26 mouse cellular contexts compared by ENCODE assay signal in the genomic region with DNA sequence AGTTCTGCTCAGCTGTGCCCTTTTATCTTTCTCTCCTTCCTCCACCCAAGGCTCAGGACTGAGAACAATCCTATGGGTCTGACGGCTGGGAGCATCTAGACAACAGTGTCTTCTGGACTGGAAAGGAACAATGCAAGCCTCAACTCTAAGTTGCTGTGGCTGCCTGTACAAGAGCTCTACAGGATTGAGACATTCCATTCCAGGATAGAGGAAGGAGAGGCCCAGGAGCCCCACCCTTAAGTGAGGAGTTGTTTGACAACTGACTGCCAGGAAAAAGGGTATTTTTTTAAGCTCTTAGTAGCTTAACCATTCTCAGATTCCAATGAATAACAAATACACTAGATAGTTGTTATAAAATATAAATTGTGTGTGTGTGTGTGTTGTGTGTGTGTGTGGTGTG. TPM values are rescaled to one million over a fixed set of nuclear protein-coding genes. Genes with fewer than 3 reads are reported as not detected.
DNase-seq lines count a peak whose midpoint lies in the region; ATAC-seq and TF ChIP-seq lines count a peak whose summit lies in the region.
"Had no signal": no experiment of that assay in that cellular context is flagged by ENCODE, and none has a peak within 500 bp of the region (broad histone marks: within the 10 kb centered on the region; RNA-seq: fewer than 3 reads in every experiment).

No protein-coding gene starts in this region.

- H3K9ac ChIP-seq in ES-E14 (ENCODE audit: insufficient read depth, low read depth, low read length, poor library complexity, severe bottlenecking) = no peak overlapping the region
- H3K9ac ChIP-seq in intestine, embryonic 15.5 days = no peak overlapping the region
- H3K9ac ChIP-seq: forebrain, embryonic 13.5 days; hindbrain, embryonic 14.5 days; limb, embryonic 15.5 days; liver, embryonic 13.5 days; lung, embryonic 14.5 days; neural tube, embryonic 12.5 days had no signal

- no peak for TF ChIP-seq POLR2A in lung, adult 2 months (IDR thresholded peaks at IDR 0.05; ENCODE audit: borderline replicate concordance, extremely low read depth, low read depth, low read length)

- no peaks in the 10 kb centered on the region for H3K9me3 ChIP-seq in ES-E14 (ENCODE audit: control insufficient read depth, insufficient read depth, low read depth, low read length)
- no peaks in the 10 kb centered on the region for H3K9me3 ChIP-seq in intestine, embryonic 15.5 days
- H3K9me3 ChIP-seq: forebrain, embryonic 13.5 days; heart, embryonic 10.5 days; limb, embryonic 10.5 days; limb, embryonic 15.5 days; liver, embryonic 13.5 days; neural tube, embryonic 12.5 days had no signal

- H3K36me3 ChIP-seq in ES-E14 (ENCODE audit: control insufficient read depth, insufficient read depth, low read length, poor library complexity, severe bottlenecking) = peaks cover 4% of the 10 kb centered on the region; the same call in 1 of the 2 replicates
- H3K36me3 ChIP-seq in intestine, embryonic 15.5 days = no peaks in the 10 kb centered on the region
- H3K36me3 ChIP-seq: heart, embryonic 10.5 days; limb, embryonic 15.5 days; neural tube, embryonic 12.5 days had no signal

- no peak overlapping the region for H3K4me3 ChIP-seq in lung, adult 2 months (replicated peaks; ENCODE audit: extremely low read depth, low read depth, low read length)
- H3K4me3 ChIP-seq in ES-E14 (ENCODE audit: insufficient read depth in 1 of 2, low read depth in 1 of 2, low read length in 2 of 2, poor library complexity in 1 of 2, severe bottlenecking in 1 of 2) = no peak overlapping the region
- no peak overlapping the region for H3K4me3 ChIP-seq in intestine, embryonic 15.5 days (replicated peaks)
- H3K4me3 ChIP-seq: forebrain, embryonic 13.5 days; heart, embryonic 10.5 days; limb, embryonic 10.5 days; limb, embryonic 15.5 days; liver, embryonic 13.5 days; myocyte; neural tube, embryonic 12.5 days had no signal

- H3K27ac ChIP-seq in ES-E14 (ENCODE audit: insufficient read depth, low read depth, low read length, poor library complexity, severe bottlenecking) = no peak overlapping the region
- H3K27ac ChIP-seq in intestine, embryonic 15.5 days = no peak overlapping the region
- H3K27ac ChIP-seq: forebrain, embryonic 13.5 days; heart, embryonic 10.5 days; hindbrain, embryonic 14.5 days; kidney, postnatal 0 days; limb, embryonic 10.5 days; limb, embryonic 15.5 days; liver, embryonic 13.5 days; neural tube, embryonic 12.5 days had no signal

- in situ Hi-C loops in ES-E14 (cut with MboI; ENCODE audit: low sequenced_read_pairs in 2 of 2, unreplicated experiment in 2 of 2) = no loop called here

- no peaks in the 10 kb centered on the region for H3K27me3 ChIP-seq in intestine, embryonic 15.5 days (replicated peaks)
- H3K27me3 ChIP-seq: forebrain, embryonic 13.5 days; limb, embryonic 15.5 days; liver, embryonic 13.5 days; neural tube, embryonic 12.5 days had no signal

- intact Hi-C loops in heart, postnatal 14 days (cut with DNase I) = no loop called here

- H3K4me2 ChIP-seq in intestine, embryonic 15.5 days (replicated peaks) = no peak overlapping the region
- H3K4me2 ChIP-seq: forebrain, embryonic 13.5 days; hindbrain, embryonic 14.5 days; limb, embryonic 15.5 days; liver, embryonic 13.5 days; lung, embryonic 14.5 days; midbrain, embryonic 11.5 days; neural tube, embryonic 12.5 days had no signal

- WGBS in lung, adult 2 months = 81% methylated on average over 1 of the region's 1 CpGs
- 94% methylated on average over 1 of the region's 1 CpGs for WGBS in intestine, embryonic 15.5 days

- peak; percentile 49; the same call in 1 of the 2 replicates for ATAC-seq in intestine, embryonic 15.5 days
- ATAC-seq: forebrain, embryonic 13.5 days; midbrain, embryonic 16.5 days had no signal

- peak; percentile 9 to 24 for DNase-seq in lung, adult 18-20 months
- no peak for DNase-seq in lung, adult 2 months
- DNase-seq in ES-E14 (ENCODE audit: low read depth, low spot score) = peak; percentile 12
- peak; percentile 45 for DNase-seq in lung, postnatal 36 days
- no peak for DNase-seq in c-Kit-positive CD71-positive TER-119-positive erythroid progenitor cells, embryonic 14.5 days (ENCODE audit: low spot score)
- DNase-seq in heart, postnatal 14 days = no peak
- no peak for DNase-seq in kidney, postnatal 14 days
- DNase-seq: cerebellum, adult 11 months; cerebellum, adult 9-10 months; cerebellum, postnatal 36 days; gastrocnemius, postnatal 14 days; kidney, adult 2 months; layer of hippocampus, adult 9-11 months; liver, embryonic 13.5 days; lung, embryonic 14.5 days had no signal

- no peak for TF ChIP-seq CTCF in lung, adult 2 months (IDR thresholded peaks at IDR 0.05; ENCODE audit: insufficient read depth, low read length)

- no peaks in the 10 kb centered on the region for H3K4me1 ChIP-seq in lung, adult 2 months (ENCODE audit: control insufficient read depth, insufficient read depth, low read length)
- peaks cover 0 to 4% of the 10 kb centered on the region in 2 experiments; a peak in 2 of 4 replicates for H3K4me1 ChIP-seq in ES-E14 (ENCODE audit: control insufficient read depth in 2 of 2, insufficient read depth in 2 of 2, low read length in 2 of 2, poor library complexity in 1 of 2)
- no peaks in the 10 kb centered on the region for H3K4me1 ChIP-seq in intestine, embryonic 15.5 days (replicated peaks)
- H3K4me1 ChIP-seq: limb, embryonic 10.5 days; limb, embryonic 15.5 days; liver, embryonic 13.5 days; neural tube, embryonic 12.5 days had no signal

TF ChIP-seq in ES-E14, 5 proteins besides CTCF, POLR2A, EP300 and RAD21:
- no peak for TF ChIP-seq ZNF384 (IDR thresholded peaks at IDR 0.05; ENCODE audit: low read depth, low read length)
- TF ChIP-seq ZC3H11A (IDR thresholded peaks at IDR 0.05; ENCODE audit: borderline replicate concordance, low read depth, low read length) = no peak
- no peak for TF ChIP-seq CHD2 (IDR thresholded peaks at IDR 0.05; ENCODE audit: low read depth, low read length)
- no peak for TF ChIP-seq HCFC1 (IDR thresholded peaks at IDR 0.05; ENCODE audit: borderline replicate concordance, insufficient read depth, low read length)
- TF ChIP-seq MAFK (IDR thresholded peaks at IDR 0.05; ENCODE audit: insufficient read depth, low read depth, low read length) = no peak

RNA-seq across cellular contexts. Expression of a gene that starts 53.0 kb away (rescaled TPM):
- polyA plus RNA-seq in lung, adult 2 months (2012; rRNA removed) = 0.28 and 0.65 TPM in 2 replicates
- 13.1 and 20.1 TPM in 2 replicates for total RNA-seq in ES-E14 (2012; rRNA removed)
- 9.0 and 10.2 TPM in 2 replicates for polyA plus RNA-seq in intestine, embryonic 15.5 days (2015; fragmentation: Nextera tagmentation; extraction: Ambion mirVana)
- 1 to 10 TPM; 2.9 to 4.7 TPM for total RNA-seq in heart, postnatal 14 days (2021)

Comparison
In these comparisons a context has a peak if more than half of its experiments do, and no peak if none do; other contexts are left out.
1. DNase-seq: peak in lung, adult 18-20 months (2 of 2), ES-E14 (single experiment) and lung, postnatal 36 days (single experiment); none in lung, adult 2 months (single experiment), c-Kit-positive CD71-positive TER-119-positive erythroid progenitor cells, embryonic 14.5 days (single experiment), heart, postnatal 14 days (0 of 2) and kidney, postnatal 14 days (single experiment).